ENCODE assay signal across 17 mouse cellular contexts in genomic region chr6:14018928-14019327, GRCm38 (mm10).
DNase-seq lines count a peak whose midpoint lies in the region; ATAC-seq lines count a peak whose summit lies in the region.
"Had no signal": no experiment of that assay in that cellular context is flagged by ENCODE, and none has a peak within 500 bp of the region (broad histone marks: within the 10 kb centered on the region; RNA-seq: fewer than 3 reads in every experiment).

No protein-coding gene starts in this region.

- H3K4me2 ChIP-seq in hindbrain, embryonic 11.5 days (replicated peaks; ENCODE audit: low read depth, low read length) = no peak overlapping the region
- H3K4me2 ChIP-seq in forebrain, embryonic 15.5 days (replicated peaks) = no peak overlapping the region
- H3K4me2 ChIP-seq in midbrain, embryonic 12.5 days (replicated peaks) = no peak overlapping the region
- H3K4me2 ChIP-seq in kidney, embryonic 14.5 days (replicated peaks; ENCODE audit: low read depth, low read length) = no peak overlapping the region
- H3K4me2 ChIP-seq: embryonic facial prominence, embryonic 15.5 days; heart, embryonic 15.5 days had no signal

- no peaks in the 10 kb centered on the region for H3K36me3 ChIP-seq in hindbrain, embryonic 11.5 days (ENCODE audit: control insufficient read depth, insufficient read depth, low read length)
- no peaks in the 10 kb centered on the region for H3K36me3 ChIP-seq in hindbrain, embryonic 10.5 days
- H3K36me3 ChIP-seq in forebrain, embryonic 15.5 days = no peaks in the 10 kb centered on the region
- H3K36me3 ChIP-seq in midbrain, embryonic 12.5 days = no peaks in the 10 kb centered on the region
- H3K36me3 ChIP-seq in kidney, embryonic 14.5 days (ENCODE audit: control insufficient read depth, insufficient read depth, low read length) = no peaks in the 10 kb centered on the region
- H3K36me3 ChIP-seq: embryonic facial prominence, embryonic 15.5 days; heart, embryonic 15.5 days had no signal

- H3K9me3 ChIP-seq in hindbrain, embryonic 11.5 days (ENCODE audit: control insufficient read depth, low read length) = no peaks in the 10 kb centered on the region
- no peaks in the 10 kb centered on the region for H3K9me3 ChIP-seq in hindbrain, embryonic 10.5 days
- no peaks in the 10 kb centered on the region for H3K9me3 ChIP-seq in forebrain, embryonic 15.5 days
- 0 out of 2 replicates have a peak, but pooled peaks cover 3% of the 10 kb centered on the region for H3K9me3 ChIP-seq in midbrain, embryonic 12.5 days
- no peaks in the 10 kb centered on the region for H3K9me3 ChIP-seq in kidney, embryonic 14.5 days (ENCODE audit: control insufficient read depth, low read length)
- H3K9me3 ChIP-seq: embryonic facial prominence, embryonic 15.5 days; heart, embryonic 15.5 days had no signal

- no peak for DNase-seq in hindbrain, embryonic 11.5 days (ENCODE audit: low spot score)
- DNase-seq in hindbrain, embryonic 10.5 days (ENCODE audit: low spot score) = no peak
- peak; percentile 33 for DNase-seq in telencephalon, adult 2 months (ENCODE audit: low read depth, low spot score)
- DNase-seq in layer of hippocampus, adult 9-10 months (ENCODE audit: low spot score) = no peak
- DNase-seq: adrenal gland, adult 2 months; cerebellum, adult 9-11 months; heart, adult 11 months; kidney, postnatal 10 days; right cerebral cortex, postnatal 4 days; thymus, postnatal 25 days had no signal

- no peak overlapping the region for H3K4me3 ChIP-seq in hindbrain, embryonic 11.5 days (ENCODE audit: low read depth, low read length)
- no peak overlapping the region for H3K4me3 ChIP-seq in hindbrain, embryonic 10.5 days
- no peak overlapping the region for H3K4me3 ChIP-seq in forebrain, embryonic 15.5 days
- H3K4me3 ChIP-seq in midbrain, embryonic 12.5 days = no peak overlapping the region
- no peak overlapping the region for H3K4me3 ChIP-seq in kidney, embryonic 14.5 days (ENCODE audit: low read length)
- H3K4me3 ChIP-seq: embryonic facial prominence, embryonic 15.5 days; heart, embryonic 15.5 days had no signal

- no peak overlapping the region for H3K27ac ChIP-seq in hindbrain, embryonic 11.5 days (ENCODE audit: low read depth, low read length)
- H3K27ac ChIP-seq in hindbrain, embryonic 10.5 days = no peak overlapping the region
- peak overlapping the region; percentile 44 for H3K27ac ChIP-seq in forebrain, embryonic 15.5 days (replicated peaks)
- H3K27ac ChIP-seq in midbrain, embryonic 12.5 days (replicated peaks) = no peak overlapping the region
- no peak overlapping the region for H3K27ac ChIP-seq in kidney, embryonic 14.5 days (ENCODE audit: low read depth, low read length)
- H3K27ac ChIP-seq: embryonic facial prominence, embryonic 15.5 days; heart, embryonic 15.5 days; liver, embryonic 14.5 days had no signal

- H3K27me3 ChIP-seq in hindbrain, embryonic 11.5 days (ENCODE audit: control insufficient read depth, insufficient read depth, low read length) = no peaks in the 10 kb centered on the region
- H3K27me3 ChIP-seq in hindbrain, embryonic 10.5 days (ENCODE audit: insufficient read depth, poor library complexity, severe bottlenecking) = no peaks in the 10 kb centered on the region
- no peaks in the 10 kb centered on the region for H3K27me3 ChIP-seq in forebrain, embryonic 15.5 days
- no peaks in the 10 kb centered on the region for H3K27me3 ChIP-seq in midbrain, embryonic 12.5 days
- no peaks in the 10 kb centered on the region for H3K27me3 ChIP-seq in kidney, embryonic 14.5 days (ENCODE audit: control insufficient read depth, insufficient read depth, low read length)
- H3K27me3 ChIP-seq: embryonic facial prominence, embryonic 15.5 days; heart, embryonic 15.5 days had no signal

- no peaks in the 10 kb centered on the region for H3K4me1 ChIP-seq in hindbrain, embryonic 11.5 days (replicated peaks; ENCODE audit: control insufficient read depth, insufficient read depth, low read length)
- H3K4me1 ChIP-seq in hindbrain, embryonic 10.5 days (replicated peaks) = no peaks in the 10 kb centered on the region
- H3K4me1 ChIP-seq in forebrain, embryonic 15.5 days = peaks cover 5% of the 10 kb centered on the region; the same call in 1 of the 2 replicates
- H3K4me1 ChIP-seq in midbrain, embryonic 12.5 days = 0 out of 2 replicates have a peak, but pooled peaks cover 3% of the 10 kb centered on the region
- H3K4me1 ChIP-seq in kidney, embryonic 14.5 days (ENCODE audit: control insufficient read depth, insufficient read depth, low read length) = no peaks in the 10 kb centered on the region
- H3K4me1 ChIP-seq: embryonic facial prominence, embryonic 15.5 days; heart, embryonic 15.5 days had no signal

- WGBS in hindbrain, embryonic 11.5 days = 77% methylated on average over 2 of the region's 2 CpGs
- WGBS in hindbrain, embryonic 10.5 days = 84% methylated on average over 2 of the region's 2 CpGs
- 51% methylated on average over 2 of the region's 2 CpGs for WGBS in forebrain, embryonic 15.5 days
- 57% methylated on average over 2 of the region's 2 CpGs for WGBS in midbrain, embryonic 12.5 days
- 87% methylated on average over 2 of the region's 2 CpGs for WGBS in kidney, embryonic 14.5 days

- peak; percentile 75; the same call in 1 of the 2 replicates for ATAC-seq in hindbrain, embryonic 11.5 days (ENCODE audit: low FRiP score)
- ATAC-seq in forebrain, embryonic 15.5 days (replicated peaks) = peak; percentile 98
- ATAC-seq in midbrain, embryonic 12.5 days (ENCODE audit: low FRiP score, low read depth) = peak; percentile 95
- no peak for ATAC-seq in kidney, embryonic 14.5 days (ENCODE audit: low FRiP score, low TSS enrichment)
- ATAC-seq: inflammation-experienced regulatory T-cells, adult 6 months had no signal

- no peak overlapping the region for H3K9ac ChIP-seq in hindbrain, embryonic 11.5 days (ENCODE audit: low read depth, low read length)
- no peak overlapping the region for H3K9ac ChIP-seq in forebrain, embryonic 15.5 days (replicated peaks)
- H3K9ac ChIP-seq in midbrain, embryonic 12.5 days (replicated peaks) = no peak overlapping the region
- no peak overlapping the region for H3K9ac ChIP-seq in kidney, embryonic 14.5 days (ENCODE audit: low read depth, low read length)
- H3K9ac ChIP-seq: embryonic facial prominence, embryonic 15.5 days; heart, embryonic 15.5 days; liver, embryonic 14.5 days had no signal
